Mouse (Mus musculus) heart, postnatal 0 days (tissue): ENCODE measurements around the gene Cers5.

ENCODE experiments used
- CTCF ChIP-seq: IDR thresholded peaks from 2 replicates; pipeline ENCODE4 v1.5.1; 2016; ENCODE audit warnings: antibody characterized with exemption, control low read depth, low read depth
- EP300 ChIP-seq: IDR thresholded peaks from 2 replicates; pipeline ENCODE4 v1.6.1; 2016; ENCODE audit warnings: antibody characterized with exemption, low read depth

DNA sequence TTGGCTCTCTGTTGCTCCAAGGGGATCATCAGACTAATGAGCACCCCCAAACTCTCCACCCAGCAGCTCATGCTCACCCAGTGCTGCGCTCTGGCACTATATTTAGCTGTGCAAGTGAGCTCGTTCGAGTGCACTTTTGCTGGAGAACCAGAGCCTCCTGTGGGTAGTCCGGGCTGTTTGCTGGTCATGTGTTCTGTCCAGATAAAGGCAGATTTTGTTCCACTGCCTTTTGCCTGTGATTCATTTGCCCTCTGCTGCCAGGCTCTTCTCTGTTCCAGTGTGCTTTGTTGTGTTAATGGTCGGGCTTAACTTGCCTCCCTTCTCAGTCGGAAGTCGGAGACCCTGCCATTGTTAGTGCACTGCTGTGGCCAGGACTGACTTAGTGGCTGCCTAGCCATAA, 67.8 kb downstream of the Cers5 start:
- TF ChIP-seq CTCF (no peak), EP300 (no peak)
